23 mouse cellular contexts compared by ENCODE assay signal in genomic region chr2:45253936-45254335, GRCm38 (mm10).
DNase-seq lines count a peak whose midpoint lies in the region; ATAC-seq and TF ChIP-seq lines count a peak whose summit lies in the region.
"Had no signal": no experiment of that assay in that cellular context is flagged by ENCODE, and none has a peak within 500 bp of the region (broad histone marks: within the 10 kb centered on the region; RNA-seq: fewer than 3 reads in every experiment).

No protein-coding gene starts in this region.

- no peaks in the 10 kb centered on the region for H3K9me3 ChIP-seq in intestine, embryonic 15.5 days
- no peaks in the 10 kb centered on the region for H3K9me3 ChIP-seq in lung, postnatal 0 days (ENCODE audit: low read length)
- H3K9me3 ChIP-seq: forebrain, embryonic 12.5 days; hindbrain, embryonic 13.5 days; limb, embryonic 12.5 days; liver, embryonic 15.5 days; neural tube, embryonic 13.5 days had no signal

- no peak overlapping the region for H3K9ac ChIP-seq in intestine, embryonic 15.5 days
- H3K9ac ChIP-seq in lung, postnatal 0 days (replicated peaks; ENCODE audit: low read depth): no peak overlapping the region
- H3K9ac ChIP-seq: forebrain, embryonic 12.5 days; hindbrain, embryonic 13.5 days; limb, embryonic 12.5 days; liver, embryonic 15.5 days; neural tube, embryonic 13.5 days had no signal

- intact Hi-C loops in heart, postnatal 25 days (cut with DNase I): no loop called here

- H3K4me2 ChIP-seq in intestine, embryonic 15.5 days (replicated peaks): no peak overlapping the region
- no peak overlapping the region for H3K4me2 ChIP-seq in lung, postnatal 0 days (replicated peaks; ENCODE audit: low read depth, low read length)
- H3K4me2 ChIP-seq: forebrain, embryonic 12.5 days; heart, embryonic 11.5 days; hindbrain, embryonic 13.5 days; limb, embryonic 12.5 days; liver, embryonic 15.5 days; neural tube, embryonic 13.5 days had no signal

- no peak for TF ChIP-seq EP300 in lung, postnatal 0 days (IDR thresholded peaks at IDR 0.05)

- no peak for TF ChIP-seq CTCF in lung, postnatal 0 days (IDR thresholded peaks at IDR 0.05)

- peak; percentile 59 for DNase-seq in heart, adult 11 months
- no peak for DNase-seq in heart, postnatal 25 days (ENCODE audit: low spot score)
- peak; percentile 94 for DNase-seq in kidney, adult 9 months
- DNase-seq in kidney, postnatal 25 days: peak; percentile 46 to 74
- DNase-seq in adrenal gland, adult 2 months: no peak
- no peak for DNase-seq in retina, embryonic 14.5 days (ENCODE audit: low spot score)
- DNase-seq in lung, postnatal 0 days (ENCODE audit: low spot score): no peak
- DNase-seq: adrenal gland, postnatal 25 days; cerebellum, adult 2 months; gastrocnemius, postnatal 14 days; heart, postnatal 10 days; lung, postnatal 10 days; midbrain, embryonic 14.5 days; thymus, postnatal 4 days had no signal

- no peak overlapping the region for H3K4me3 ChIP-seq in intestine, embryonic 15.5 days (replicated peaks)
- no peak overlapping the region for H3K4me3 ChIP-seq in lung, postnatal 0 days (ENCODE audit: low read depth, low read length)
- H3K4me3 ChIP-seq: forebrain, embryonic 12.5 days; hindbrain, embryonic 13.5 days; limb, embryonic 12.5 days; liver, embryonic 15.5 days; neural tube, embryonic 13.5 days had no signal

- H3K4me1 ChIP-seq in intestine, embryonic 15.5 days (replicated peaks): no peaks in the 10 kb centered on the region
- no peaks in the 10 kb centered on the region for H3K4me1 ChIP-seq in lung, postnatal 0 days (ENCODE audit: insufficient read depth, low read depth, low read length)
- H3K4me1 ChIP-seq: forebrain, embryonic 12.5 days; hindbrain, embryonic 13.5 days; liver, embryonic 15.5 days; neural tube, embryonic 13.5 days had no signal

- no peaks in the 10 kb centered on the region for H3K36me3 ChIP-seq in intestine, embryonic 15.5 days
- no peaks in the 10 kb centered on the region for H3K36me3 ChIP-seq in lung, postnatal 0 days (ENCODE audit: insufficient read depth, low read length)
- H3K36me3 ChIP-seq: forebrain, embryonic 12.5 days; hindbrain, embryonic 13.5 days; limb, embryonic 12.5 days; liver, embryonic 15.5 days; neural tube, embryonic 13.5 days had no signal

- no peak overlapping the region for H3K27ac ChIP-seq in intestine, embryonic 15.5 days
- H3K27ac ChIP-seq in lung, postnatal 0 days (ENCODE audit: low read length): no peak overlapping the region
- H3K27ac ChIP-seq: forebrain, embryonic 12.5 days; hindbrain, embryonic 13.5 days; limb, embryonic 12.5 days; liver, embryonic 15.5 days; neural tube, embryonic 13.5 days had no signal

- no peaks in the 10 kb centered on the region for H3K27me3 ChIP-seq in intestine, embryonic 15.5 days (replicated peaks)
- H3K27me3 ChIP-seq in lung, postnatal 0 days (replicated peaks; ENCODE audit: insufficient read depth, low read length): no peaks in the 10 kb centered on the region
- H3K27me3 ChIP-seq: forebrain, embryonic 12.5 days; hindbrain, embryonic 13.5 days; limb, embryonic 12.5 days; liver, embryonic 15.5 days; neural tube, embryonic 13.5 days; Patski had no signal

- ATAC-seq in intestine, embryonic 15.5 days: peak; percentile 90
- ATAC-seq in lung, postnatal 0 days: no peak
- ATAC-seq: CD4-positive, CD25-positive, alpha-beta regulatory T cell, adult 4 months; Patski had no signal

- WGBS in intestine, embryonic 15.5 days: 66% methylated on average over 4 of the region's 4 CpGs
- WGBS in lung, postnatal 0 days: 49% methylated on average over 4 of the region's 4 CpGs

Comparison
In these comparisons a context has a peak if more than half of its experiments do, and no peak if none do; other contexts are left out.
1. DNase-seq: peak in heart, adult 11 months (single experiment), kidney, adult 9 months (single experiment) and kidney, postnatal 25 days (2 of 2); none in heart, postnatal 25 days (single experiment), adrenal gland, adult 2 months (single experiment), retina, embryonic 14.5 days (single experiment) and lung, postnatal 0 days (single experiment).